Mouse (Mus musculus) lung, adult 2 months (tissue): ENCODE measurements around the gene Layn.

Experiments used
- CTCF ChIP-seq: fragments of 200-500 bp; IDR thresholded peaks from 2 replicates; pipeline ENCODE4 v1.5.1; 2011; ENCODE audit warnings: mild to moderate bottlenecking, low read length, control low read depth; ENCODE audit not compliant: insufficient read depth
- POLR2A ChIP-seq: fragments of 200-500 bp; IDR thresholded peaks from 2 replicates; pipeline ENCODE4 v1.6.1; 2011; ENCODE audit warnings: low read depth, mild to moderate bottlenecking, control low read depth, low read length, borderline replicate concordance; ENCODE audit errors: extremely low read depth

GRCm38 (mm10) chr9:51042136-51042535 is 34.8 kb downstream of the Layn start:
- TF ChIP-seq POLR2A (no peak), CTCF (no peak)
